Mouse (Mus musculus) C2C12 (cell line): ENCODE measurements at regions not wholly inside any gene's neighbourhood (a gene's known extent, or its start where the extent isn't known, plus 50 kb on each side); places are given as distances from the start of the nearest gene placed in this dataset.

ENCODE experiments used
- CTCF ChIP-seq: IDR thresholded peaks from one replicate; pipeline ENCODE4 v1.5.1; 2011; ENCODE audit not compliant: control insufficient read depth, insufficient read depth, insufficient read length
- MAX ChIP-seq: IDR thresholded peaks from one replicate; pipeline ENCODE4 v1.6.1; 2011; ENCODE audit warnings: mild to moderate bottlenecking, control low read depth

DNA sequence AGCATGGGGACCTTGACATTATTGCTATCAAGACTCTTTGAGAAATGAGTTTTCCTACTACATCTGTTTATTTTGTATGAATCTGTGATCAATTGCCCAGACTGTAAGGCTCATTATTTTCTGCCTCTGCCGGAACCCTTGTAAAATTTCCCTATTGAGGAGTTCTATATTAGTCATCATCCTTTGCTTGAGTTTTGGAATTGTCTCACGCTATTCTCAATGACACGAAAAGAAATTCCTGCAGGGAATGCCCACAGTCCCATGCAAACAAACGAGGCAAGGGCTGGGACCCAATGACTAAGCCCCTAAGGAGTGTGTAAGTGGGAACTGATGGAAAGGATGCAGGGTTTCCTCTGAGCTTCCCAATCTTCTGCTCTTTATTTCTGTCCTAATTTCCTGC lies 111.0 kb upstream of the Tnfaip3 start:
- TF ChIP-seq CTCF (no peak), MAX (peak; percentile 59)
